Mouse (Mus musculus): ENCODE measurements around the gene Aars2.
A peak's percentile ranks its signal among the peaks of the same experiment; 100 is the strongest.

Gene Aars2

GRCm38 (mm10) chr17:45557998-45558862, 51.6 kb downstream of the Aars2 start:
- DNase-seq (ENCODE audit: low read depth, low spot score): no peak

GRCm38 (mm10) chr17:45559732-45560525, 53.3 kb downstream of the Aars2 start:
- no peak for DNase-seq (ENCODE audit: low read depth, low spot score)

GRCm38 (mm10) chr17:45563216-45563615, 56.6 kb downstream of the Aars2 start:
- no peak for DNase-seq (ENCODE audit: low read depth, low spot score)

GRCm38 (mm10) chr17:45563655-45564530, 57.3 kb downstream of the Aars2 start, which contains the start of gene Slc35b2:
Gene Slc35b2 (plus strand): TSS chr17:45563874.
- peak; percentile 88 for DNase-seq (ENCODE audit: low read depth, low spot score)

- no peak for DNase-seq (ENCODE audit: low read depth, low spot score)
Observed at GRCm38 (mm10) chr17:45564531-45565084, 58.0 kb downstream of the Aars2 start.

- DNase-seq (ENCODE audit: low read depth, low spot score): no peak
Observed at GRCm38 (mm10) chr17:45565103-45565502, 58.5 kb downstream of the Aars2 start.

- DNase-seq (ENCODE audit: low read depth, low spot score): no peak
Observed at GRCm38 (mm10) chr17:45566031-45566359, 59.4 kb downstream of the Aars2 start.

GRCm38 (mm10) chr17:45566360-45567161, 59.9 kb downstream of the Aars2 start:
- DNase-seq (ENCODE audit: low read depth, low spot score): no peak

- no peak for DNase-seq (ENCODE audit: low read depth, low spot score)
Observed at GRCm38 (mm10) chr17:45567162-45567601, 60.5 kb downstream of the Aars2 start.

GRCm38 (mm10) chr17:45568990-45569389, 62.3 kb downstream of the Aars2 start:
- DNase-seq (ENCODE audit: low read depth, low spot score): no peak

GRCm38 (mm10) chr17:45569999-45570398, 63.4 kb downstream of the Aars2 start:
- no peak for DNase-seq (ENCODE audit: low read depth, low spot score)

Data from retina, postnatal 7 days (tissue).